Mouse (Mus musculus) kidney, adult 10 weeks (tissue): ENCODE data around the gene Npy. TPM values are rescaled to one million over a fixed set of nuclear protein-coding genes. Genes with fewer than 3 reads are reported as not detected.

Source experiments
- polyA plus RNA-seq: library from polyadenylated mRNA; stranded (reverse); fragments of 350-450 nt; fragmentation: Illumina TruSeq; extraction: RNeasy Lipid Tissue Mini Kit (QIAGEN cat#74804); gene quantifications from one replicate; pipeline ENCODE4 v1.2.3, GENCODE M21; 2014; ENCODE audit warnings: low read depth, low replicate concordance

Npy gene
- 5.2 TPM for polyA plus RNA-seq

DNA sequence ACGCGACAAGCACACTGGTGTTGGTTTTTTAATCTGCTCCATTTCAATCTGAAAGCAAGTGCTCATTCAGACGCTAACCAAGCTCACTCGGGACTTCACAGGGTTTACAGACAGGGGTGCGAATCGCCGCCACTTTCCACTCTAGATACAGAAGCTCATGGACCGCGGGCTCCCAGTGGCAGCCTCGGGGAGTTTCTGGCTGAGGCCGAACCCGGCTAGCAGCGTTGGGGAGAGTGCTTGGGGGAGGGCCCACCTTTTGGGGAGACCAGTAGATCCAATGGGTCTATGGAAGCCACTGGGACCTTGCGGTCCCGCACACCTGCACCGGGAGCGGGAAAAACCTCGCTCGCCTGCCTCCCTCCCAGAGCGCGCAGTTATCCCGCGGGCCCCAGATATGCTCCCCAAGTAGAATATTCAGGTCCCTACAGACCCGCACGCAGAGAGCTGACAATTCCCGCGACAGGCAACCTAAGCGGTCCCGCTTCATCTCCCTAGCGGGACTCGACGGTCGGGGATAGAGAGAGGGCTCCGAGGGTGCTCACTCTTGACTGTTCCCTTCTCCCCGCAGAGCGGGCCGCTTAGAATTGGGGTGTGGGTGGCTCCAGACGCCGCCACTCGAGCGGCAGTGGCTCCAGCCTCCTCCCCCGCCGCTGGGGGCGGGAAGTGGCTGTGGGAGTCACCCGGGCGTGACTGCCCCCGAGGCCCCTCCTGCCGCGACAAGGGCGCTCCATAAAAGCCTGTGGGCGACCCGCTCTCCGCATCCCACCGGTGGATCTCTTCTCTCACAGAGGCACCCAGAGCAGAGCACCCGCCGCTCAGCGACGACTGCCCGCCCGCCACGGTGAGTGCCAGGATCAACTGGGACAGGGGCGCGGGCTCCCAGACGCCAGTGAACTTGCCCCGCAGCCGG, at the start of gene Npy:
Npy (plus strand) TSS at position 750 of the 910 bp plus-strand sequence.

